Mouse (Mus musculus) liver, embryonic 12.5 days (tissue): ENCODE measurements at regions not wholly inside any gene's neighbourhood (a gene's known extent, or its start where the extent isn't known, plus 50 kb on each side); places are given as distances from the start of the nearest gene placed in this dataset.
"Not testable (repeated sequence)": the region's sequence is repeated elsewhere in the genome, so short reads cannot be mapped to it uniquely, and the experiment has no call there.

Experiments used
- ATAC-seq: fragments of 200-750 bp; cut with Nextera tagmentation; 2 replicates; pipeline ENCODE4 v1.8.0; 2017; ENCODE audit warnings: moderate number of reproducible peaks, mild to moderate bottlenecking, moderate library complexity
- H3K27ac ChIP-seq: fragments of 300-500 bp; sonication (generic); 2 replicates; pipeline ENCODE4 v1.5.1; 2016; ENCODE audit warnings: mild to moderate bottlenecking
- H3K27me3 ChIP-seq: fragments of 300-500 bp; sonication (generic); replicated peaks from 2 replicates; pipeline ENCODE4 v1.6.1; 2016; ENCODE audit warnings: mild to moderate bottlenecking, moderate library complexity
- H3K36me3 ChIP-seq: fragments of 300-500 bp; sonication (generic); 2 replicates; pipeline ENCODE4 v1.6.1; 2016; ENCODE audit warnings: mild to moderate bottlenecking, moderate library complexity
- H3K4me1 ChIP-seq: fragments of 300-500 bp; sonication (generic); 2 replicates; pipeline ENCODE4 v1.6.1; 2016
- H3K4me2 ChIP-seq: fragments of 300-500 bp; sonication (generic); 2 replicates; pipeline ENCODE4 v1.6.1; 2016; ENCODE audit warnings: mild to moderate bottlenecking, moderate library complexity
- H3K4me3 ChIP-seq: fragments of 300-500 bp; sonication (generic); 2 replicates; pipeline ENCODE4 v1.5.1; 2016; ENCODE audit warnings: mild to moderate bottlenecking, moderate library complexity
- H3K9ac ChIP-seq: fragments of 300-500 bp; sonication (generic); 2 replicates; pipeline ENCODE4 v1.6.1; 2016; ENCODE audit warnings: mild to moderate bottlenecking, moderate library complexity
- H3K9me3 ChIP-seq: fragments of 300-500 bp; sonication (generic); replicated peaks from 2 replicates; pipeline ENCODE4 v1.6.1; 2016; ENCODE audit warnings: mild to moderate bottlenecking, moderate library complexity
- WGBS: fragments of 180-500 bp; shearing (Covaris S2); methylation state at CpG from one replicate; pipeline ENCODE4 v1.1.7; 2016; ENCODE audit not compliant: insufficient replicate concordance; 5-methylcytosine and 5-hydroxymethylcytosine counted together

- Histone ChIP-seq H3K27ac (no peak overlapping the region), H3K9me3 (no peaks in the 10 kb centered on the region), H3K27me3 (no peaks in the 10 kb centered on the region; the same call in 1 of the 2 replicates), H3K4me3 (no peak overlapping the region), H3K36me3 (no peaks in the 10 kb centered on the region), H3K4me2 (no peak overlapping the region), H3K4me1 (peaks cover 3% of the 10 kb centered on the region; the same call in 1 of the 2 replicates), H3K9ac (no peak overlapping the region)
- ATAC-seq = no peak
- WGBS = 71% methylated on average over 10 of the region's 10 CpGs
Observed at GRCm38 (mm10) chr3:153144217-153144616, 162.2 kb upstream of the St6galnac5 start.

DNA sequence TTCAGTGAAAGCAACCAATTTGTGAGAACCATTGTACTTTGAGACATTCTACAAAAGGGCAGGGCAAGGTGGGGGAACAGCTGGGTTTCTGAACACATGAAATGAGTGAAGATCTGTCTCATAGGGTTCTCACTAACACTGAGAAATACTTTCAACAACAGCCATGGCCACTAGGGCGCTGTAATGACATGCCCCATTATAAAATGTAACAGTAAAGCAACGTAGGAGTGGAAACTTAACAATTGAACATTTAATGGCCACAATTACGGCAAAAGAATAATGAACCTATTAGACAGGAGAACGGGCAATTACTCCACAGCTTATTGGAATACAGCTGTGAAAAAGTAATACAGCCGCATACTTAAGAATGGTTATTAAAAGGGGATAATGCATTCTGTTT is 158.9 kb upstream of the St6galnac5 start:
- 73% methylated on average over 5 of the region's 5 CpGs for WGBS
- no peaks in the 10 kb centered on the region for H3K4me1 ChIP-seq
- H3K4me3 ChIP-seq = no peak overlapping the region

GRCm38 (mm10) chr3:153125335-153125734 is 143.3 kb upstream of the St6galnac5 start:
- no peak overlapping the region for H3K4me3 ChIP-seq
- H3K9ac ChIP-seq = no peak overlapping the region
- 51% methylated on average over 5 of the region's 5 CpGs for WGBS
- H3K27me3 ChIP-seq = 0 out of 2 replicates have a peak, but pooled peaks cover 1% of the 10 kb centered on the region
- no peak overlapping the region for H3K27ac ChIP-seq
- ATAC-seq = no peak
- no peaks in the 10 kb centered on the region for H3K9me3 ChIP-seq
- no peaks in the 10 kb centered on the region for H3K4me1 ChIP-seq
- H3K36me3 ChIP-seq = no peaks in the 10 kb centered on the region
- no peak overlapping the region for H3K4me2 ChIP-seq

More for the DNA sequence above, 158.9 kb upstream of the St6galnac5 start:
- Histone ChIP-seq H3K36me3 (no peaks in the 10 kb centered on the region), H3K9ac (no peak overlapping the region), H3K27ac (no peak overlapping the region), H3K9me3 (no peaks in the 10 kb centered on the region), H3K4me2 (no peak overlapping the region), H3K27me3 (no peaks in the 10 kb centered on the region; the same call in 1 of the 2 replicates)
- ATAC-seq = no peak

DNA sequence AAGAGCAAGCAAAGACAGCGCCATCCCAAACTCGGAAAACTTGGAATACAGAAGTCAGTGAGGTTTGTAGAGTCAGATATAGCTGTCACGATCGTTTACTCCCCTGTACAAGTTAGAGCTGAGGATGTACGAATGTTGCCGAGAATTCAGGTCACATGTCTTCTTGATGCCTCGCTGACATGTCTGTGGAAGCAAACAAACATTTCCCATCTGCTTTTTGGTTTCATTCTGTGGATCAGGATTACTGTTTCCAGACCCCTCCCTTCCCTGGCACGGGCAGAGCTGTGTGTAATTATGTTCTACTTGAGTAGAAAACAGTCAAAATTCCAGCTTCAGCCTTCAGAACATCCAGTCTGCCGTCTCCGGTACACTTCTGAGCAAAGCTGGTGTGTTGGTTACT is 139.9 kb upstream of the St6galnac5 start:
- H3K27ac ChIP-seq = no peak overlapping the region
- 0 out of 2 replicates have a peak, but pooled peaks cover 7% of the 10 kb centered on the region for H3K27me3 ChIP-seq
- no peak overlapping the region for H3K4me3 ChIP-seq
- H3K36me3 ChIP-seq = no peaks in the 10 kb centered on the region
- ATAC-seq = no peak
- no peaks in the 10 kb centered on the region for H3K9me3 ChIP-seq
- WGBS = 72% methylated on average over 10 of the region's 10 CpGs
- no peak overlapping the region for H3K9ac ChIP-seq
- H3K4me2 ChIP-seq = no peak overlapping the region
- no peaks in the 10 kb centered on the region for H3K4me1 ChIP-seq

GRCm38 (mm10) chr3:153119142-153119541 is 137.1 kb upstream of the St6galnac5 start:
- WGBS = 24% methylated on average over 5 of the region's 5 CpGs
- H3K4me1 ChIP-seq = no peaks in the 10 kb centered on the region
- no peak overlapping the region for H3K4me3 ChIP-seq
- H3K9me3 ChIP-seq = no peaks in the 10 kb centered on the region
- no peak overlapping the region for H3K9ac ChIP-seq
- H3K4me2 ChIP-seq = no peak overlapping the region
- no peaks in the 10 kb centered on the region for H3K36me3 ChIP-seq
- no peak overlapping the region for H3K27ac ChIP-seq
- 0 out of 2 replicates have a peak, but pooled peaks have one; percentile 32 for ATAC-seq
- H3K27me3 ChIP-seq = 0 out of 2 replicates have a peak, but pooled peaks cover 7% of the 10 kb centered on the region

DNA sequence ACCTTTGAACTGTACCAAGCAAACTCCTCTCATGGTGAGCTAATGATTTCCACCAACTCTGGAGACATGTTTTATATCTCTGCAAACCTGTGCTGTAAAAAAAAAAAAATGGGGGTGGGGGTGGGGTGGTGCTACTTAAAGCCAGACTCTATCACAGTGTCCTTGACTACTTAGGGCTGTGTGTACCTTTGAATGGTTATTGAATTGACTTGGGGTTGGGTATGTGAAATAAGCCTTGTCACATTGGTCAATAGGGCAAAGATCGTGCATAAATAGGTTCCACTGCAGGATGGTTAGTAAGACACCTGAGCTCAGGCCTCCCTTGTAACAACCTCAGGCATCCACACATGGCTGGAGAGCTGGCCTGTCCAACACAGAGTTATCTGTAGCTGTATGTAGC is 136.6 kb upstream of the St6galnac5 start:
- no peak overlapping the region for H3K27ac ChIP-seq
- peak; percentile 49 for ATAC-seq
- H3K4me2 ChIP-seq = no peak overlapping the region
- no peaks in the 10 kb centered on the region for H3K9me3 ChIP-seq
- no peak overlapping the region for H3K4me3 ChIP-seq
- H3K9ac ChIP-seq = no peak overlapping the region
- peaks cover 7% of the 10 kb centered on the region; the same call in 1 of the 2 replicates for H3K27me3 ChIP-seq
- 52% methylated on average over 1 of the region's 1 CpGs for WGBS
- no peaks in the 10 kb centered on the region for H3K4me1 ChIP-seq
- H3K36me3 ChIP-seq = no peaks in the 10 kb centered on the region

GRCm38 (mm10) chr3:153105591-153105990 is 123.5 kb upstream of the St6galnac5 start:
- H3K4me3 ChIP-seq = no peak overlapping the region
- no peaks in the 10 kb centered on the region for H3K9me3 ChIP-seq
- H3K9ac ChIP-seq = no peak overlapping the region
- H3K27me3 ChIP-seq = no peaks in the 10 kb centered on the region
- H3K4me2 ChIP-seq = no peak overlapping the region
- no peaks in the 10 kb centered on the region for H3K4me1 ChIP-seq
- ATAC-seq = no peak
- WGBS = 78% methylated on average over 5 of the region's 5 CpGs
- no peak overlapping the region for H3K27ac ChIP-seq
- no peaks in the 10 kb centered on the region for H3K36me3 ChIP-seq

GRCm38 (mm10) chr3:153090572-153090971 is 108.5 kb upstream of the St6galnac5 start:
- H3K4me3 ChIP-seq, H3K36me3 ChIP-seq, H3K9me3 ChIP-seq, H3K4me1 ChIP-seq, H3K27ac ChIP-seq, H3K4me2 ChIP-seq, H3K9ac ChIP-seq, ATAC-seq, H3K27me3 ChIP-seq: not testable (repeated sequence)
- 83% methylated on average over 4 of the region's 4 CpGs for WGBS

DNA sequence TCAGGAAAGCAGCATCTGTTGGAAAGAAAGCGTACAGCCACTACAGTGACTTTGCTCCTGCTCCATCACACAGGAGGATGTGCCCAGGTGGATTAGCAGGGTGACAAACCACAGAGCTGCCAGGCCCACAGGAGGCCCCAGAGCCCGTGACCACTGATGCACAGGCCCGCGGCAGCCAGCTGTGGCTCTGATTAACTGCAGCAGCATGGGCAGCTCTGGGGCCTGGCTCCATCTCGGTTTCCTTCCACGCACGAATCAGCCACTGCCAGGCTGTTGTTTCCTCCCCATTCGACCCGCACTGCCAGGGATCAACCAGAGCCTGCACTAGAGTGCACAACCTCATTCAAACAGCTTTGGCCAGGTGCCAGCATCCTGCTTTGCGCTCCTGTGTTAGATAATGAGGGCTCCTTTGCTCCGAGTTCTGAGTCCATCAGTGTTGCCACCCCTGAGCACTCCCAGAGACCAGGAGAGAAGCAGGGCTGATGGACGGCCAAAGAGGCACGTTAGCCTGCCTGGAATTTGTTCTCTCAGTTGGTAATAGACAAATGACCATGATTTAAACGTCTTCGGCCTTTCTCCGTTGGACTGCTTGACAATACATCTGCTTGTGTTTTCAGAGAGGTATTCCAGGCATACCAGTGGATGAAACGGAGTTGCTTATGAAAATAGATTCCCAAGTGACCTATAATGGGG is 103.2 kb upstream of the St6galnac5 start:
- Histone ChIP-seq H3K9me3 (no peaks in the 10 kb centered on the region), H3K9ac (no peak overlapping the region), H3K4me1 (no peaks in the 10 kb centered on the region), H3K27me3 (peaks cover 5% of the 10 kb centered on the region; the same call in 1 of the 2 replicates), H3K27ac (no peak overlapping the region), H3K36me3 (no peaks in the 10 kb centered on the region), H3K4me3 (no peak overlapping the region), H3K4me2 (no peak overlapping the region)
- 58% methylated on average over 17 of the region's 17 CpGs for WGBS
- ATAC-seq = no peak

DNA sequence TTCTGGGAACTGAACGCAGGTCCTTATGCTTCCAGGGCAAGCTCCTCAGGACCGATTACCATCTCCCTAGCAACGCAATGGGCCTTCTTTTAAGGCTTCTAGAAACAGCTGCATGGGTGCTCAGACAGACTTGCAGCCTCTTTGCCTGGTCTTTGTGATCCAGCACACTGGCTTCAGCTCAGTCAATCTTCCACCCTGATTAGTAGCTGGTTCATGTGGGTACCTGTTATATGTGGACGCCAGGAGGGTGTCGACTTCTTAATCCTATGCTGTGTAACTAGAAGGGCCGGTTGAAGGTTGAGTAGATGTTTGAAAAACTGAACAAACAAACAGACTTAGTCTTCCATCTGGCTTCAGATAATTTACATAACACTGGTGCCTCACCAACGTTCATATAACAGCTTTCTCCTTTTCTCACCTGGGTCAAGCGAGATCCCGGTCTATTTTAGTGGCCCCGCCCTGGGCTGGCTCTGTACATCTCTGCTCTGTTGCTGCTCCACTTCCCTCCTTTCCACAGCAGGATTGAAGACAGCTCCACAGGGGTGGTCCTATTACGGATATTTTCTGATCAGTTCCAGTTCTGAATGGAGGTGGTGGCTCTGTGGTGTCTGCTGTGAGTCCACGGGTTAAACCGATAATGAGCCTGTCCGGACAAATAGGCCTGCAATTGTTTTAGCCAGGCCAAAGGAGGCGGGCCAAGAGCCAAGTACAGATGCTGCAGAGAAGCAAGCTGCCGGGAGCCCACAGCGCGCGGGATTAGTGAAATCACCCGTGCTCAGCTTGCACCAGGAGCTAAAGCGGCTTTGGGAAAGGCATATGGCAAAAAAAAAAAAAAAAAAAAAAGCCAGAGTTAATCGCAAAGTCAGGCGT is 102.4 kb upstream of the St6galnac5 start:
- no peak overlapping the region for H3K4me2 ChIP-seq
- no peak overlapping the region for H3K9ac ChIP-seq
- H3K27ac ChIP-seq = no peak overlapping the region
- no peak overlapping the region for H3K4me3 ChIP-seq
- 76% methylated on average over 23 of the region's 23 CpGs for WGBS
- H3K9me3 ChIP-seq = no peaks in the 10 kb centered on the region
- peaks cover 5% of the 10 kb centered on the region; the same call in 1 of the 2 replicates for H3K27me3 ChIP-seq
- H3K4me1 ChIP-seq = no peaks in the 10 kb centered on the region
- no peak for ATAC-seq
- H3K36me3 ChIP-seq = no peaks in the 10 kb centered on the region

DNA sequence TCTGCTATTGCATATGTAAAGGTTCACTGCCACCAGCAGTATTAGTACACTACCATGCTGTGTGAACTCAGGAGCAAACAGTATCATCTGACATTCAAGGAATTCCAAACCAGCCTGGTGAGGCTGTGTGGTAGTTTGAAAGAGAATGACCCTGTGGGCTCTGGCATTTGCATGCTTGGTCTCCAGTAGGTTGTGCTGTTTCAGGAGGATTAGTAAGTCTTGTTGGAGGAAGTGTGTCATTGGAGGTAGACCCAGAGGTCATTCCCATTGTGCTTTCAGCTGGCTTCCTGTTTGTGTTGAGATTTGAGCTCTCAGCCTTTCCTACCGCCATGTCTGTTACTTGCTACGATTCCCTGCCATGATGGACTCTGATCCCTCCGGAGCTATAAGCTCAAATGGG is 98.3 kb upstream of the St6galnac5 start:
- no peak overlapping the region for H3K27ac ChIP-seq
- no peak overlapping the region for H3K9ac ChIP-seq
- no peak for ATAC-seq
- H3K4me3 ChIP-seq = no peak overlapping the region
- H3K9me3 ChIP-seq = no peaks in the 10 kb centered on the region
- H3K4me1 ChIP-seq = no peaks in the 10 kb centered on the region
- H3K4me2 ChIP-seq = no peak overlapping the region
- H3K27me3 ChIP-seq = no peaks in the 10 kb centered on the region
- no peaks in the 10 kb centered on the region for H3K36me3 ChIP-seq
- WGBS = 69% methylated on average over 3 of the region's 3 CpGs
